Mouse (Mus musculus) natural killer cell, adult 2 months (primary cell): ENCODE measurements around the gene Kif5c.

Experiments used
- DNase-seq, 2 experiments: peaks; one replicate each; pipeline ENCODE4 v3.0.0; 2022; ENCODE audit warnings: low spot score in 2 of 2

Gene Kif5c

GRCm38 (mm10) chr2:49661872-49662271, 42.8 kb downstream of the Kif5c start:
- no peak for DNase-seq

GRCm38 (mm10) chr2:49671753-49672500, 52.8 kb downstream of the Kif5c start:
- no peak for DNase-seq

GRCm38 (mm10) chr2:49672501-49672874, 53.4 kb downstream of the Kif5c start:
- no peak for DNase-seq

- DNase-seq = no peak
Measured at GRCm38 (mm10) chr2:49676020-49676419, 56.9 kb downstream of the Kif5c start.

- DNase-seq = no peak
Measured at GRCm38 (mm10) chr2:49678386-49678785, 59.3 kb downstream of the Kif5c start.

GRCm38 (mm10) chr2:49679135-49679964, 60.3 kb downstream of the Kif5c start:
- no peak for DNase-seq

- no peak for DNase-seq
Measured at GRCm38 (mm10) chr2:49682754-49683153, 63.7 kb downstream of the Kif5c start.

- DNase-seq = no peak
Measured at GRCm38 (mm10) chr2:49684808-49685207, 65.7 kb downstream of the Kif5c start.

GRCm38 (mm10) chr2:49690421-49690826, 71.3 kb downstream of the Kif5c start:
- no peak for DNase-seq

GRCm38 (mm10) chr2:49691441-49691840, 72.3 kb downstream of the Kif5c start:
- no peak for DNase-seq

- no peak for DNase-seq
Measured at GRCm38 (mm10) chr2:49694727-49695126, 75.6 kb downstream of the Kif5c start.

- no peak for DNase-seq
Measured at GRCm38 (mm10) chr2:49695461-49695860, 76.4 kb downstream of the Kif5c start.

GRCm38 (mm10) chr2:49698851-49699250, 79.8 kb downstream of the Kif5c start:
- no peak for DNase-seq

- no peak for DNase-seq
Measured at GRCm38 (mm10) chr2:49700176-49700971, 81.3 kb downstream of the Kif5c start.

- DNase-seq = no peak
Measured at GRCm38 (mm10) chr2:49710223-49710622, 91.1 kb downstream of the Kif5c start.

- DNase-seq = no peak
Measured at GRCm38 (mm10) chr2:49711693-49712092, 92.6 kb downstream of the Kif5c start.

- no peak for DNase-seq
Measured at GRCm38 (mm10) chr2:49712336-49712887, 93.3 kb downstream of the Kif5c start.

- no peak for DNase-seq
Measured at GRCm38 (mm10) chr2:49716490-49716889, 97.4 kb downstream of the Kif5c start.

- no peak for DNase-seq
Measured at GRCm38 (mm10) chr2:49717437-49718116, 98.5 kb downstream of the Kif5c start.

- DNase-seq = no peak
Measured at GRCm38 (mm10) chr2:49718492-49718891, 99.4 kb downstream of the Kif5c start.
